Mouse (Mus musculus): ENCODE results near the gene Gck.

Gck gene

GRCm38 (mm10) chr11:5949586-5950352 lies at the start of gene Gck:
Gene Gck, minus strand, starts transcription at chr11:5950081.
- DNase-seq, result no peak

GRCm38 (mm10) chr11:5998472-5998871 lies 48.6 kb upstream of the Gck start:
- DNase-seq, result no peak

- DNase-seq, result peak; percentile 86
Observed at GRCm38 (mm10) chr11:5995989-5996388, 46.1 kb upstream of the Gck start.

GRCm38 (mm10) chr11:5994880-5995279 lies 45.0 kb upstream of the Gck start:
- no peak for DNase-seq

- DNase-seq, result no peak
Observed at GRCm38 (mm10) chr11:5994212-5994611, 44.3 kb upstream of the Gck start.

- peak; percentile 50 for DNase-seq
Observed at GRCm38 (mm10) chr11:5990910-5991309, 41.0 kb upstream of the Gck start.

- no peak for DNase-seq
Observed at GRCm38 (mm10) chr11:5989954-5990593, 40.2 kb upstream of the Gck start.

- DNase-seq, result no peak
Observed at GRCm38 (mm10) chr11:5988126-5988525, 38.2 kb upstream of the Gck start.

GRCm38 (mm10) chr11:5983629-5984028 lies 33.7 kb upstream of the Gck start:
- no peak for DNase-seq

- DNase-seq, result no peak
Observed at GRCm38 (mm10) chr11:5981323-5981722, 31.4 kb upstream of the Gck start.

GRCm38 (mm10) chr11:5980561-5980960 lies 30.7 kb upstream of the Gck start:
- DNase-seq, result no peak

- DNase-seq, result no peak
Observed at GRCm38 (mm10) chr11:5980108-5980507, 30.2 kb upstream of the Gck start.

GRCm38 (mm10) chr11:5979088-5979487 lies 29.2 kb upstream of the Gck start:
- DNase-seq, result no peak

- no peak for DNase-seq
Observed at GRCm38 (mm10) chr11:5976106-5976505, 26.2 kb upstream of the Gck start.

- DNase-seq, result no peak
Observed at GRCm38 (mm10) chr11:5975068-5975467, 25.2 kb upstream of the Gck start.

- no peak for DNase-seq
Observed at GRCm38 (mm10) chr11:5974053-5974452, 24.2 kb upstream of the Gck start.

- no peak for DNase-seq
Observed at GRCm38 (mm10) chr11:5973151-5973550, 23.3 kb upstream of the Gck start.

GRCm38 (mm10) chr11:5971202-5971601 lies 21.3 kb upstream of the Gck start:
- DNase-seq, result no peak

GRCm38 (mm10) chr11:5968223-5968622 lies 18.3 kb upstream of the Gck start:
- no peak for DNase-seq

- DNase-seq, result no peak
Observed at GRCm38 (mm10) chr11:5966751-5967150, 16.9 kb upstream of the Gck start.

GRCm38 (mm10) chr11:5965865-5966264 lies 16.0 kb upstream of the Gck start:
- DNase-seq, result no peak

- DNase-seq, result no peak
Observed at GRCm38 (mm10) chr11:5960051-5960450, 10.2 kb upstream of the Gck start.

GRCm38 (mm10) chr11:5955546-5956276 lies 5.8 kb upstream of the Gck start, which contains the start of gene Ykt6:
Gene Ykt6, plus strand, starts transcription at chr11:5955693.
- peak; percentile 92 for DNase-seq
